Mouse (Mus musculus): ENCODE measurements around the gene Jup. TPM values are rescaled to one million over a fixed set of nuclear protein-coding genes. Genes with fewer than 3 reads are reported as not detected.

The Jup gene
- polyA plus RNA-seq, 1 experiment from 2014 or later: 26.7 TPM

- Histone ChIP-seq H3K36me3 (ENCODE audit: control insufficient read depth, insufficient read depth, low read length) (no peaks in the 10 kb centered on the region; the same call in 1 of the 2 replicates), H3K9ac (ENCODE audit: low read depth, low read length) (no peak overlapping the region), H3K4me1 (replicated peaks; ENCODE audit: control insufficient read depth, insufficient read depth, low read length) (0 out of 2 replicates have a peak, but pooled peaks cover 2% of the 10 kb centered on the region), H3K27ac (ENCODE audit: low read depth, low read length) (no peak overlapping the region), H3K4me2 (replicated peaks; ENCODE audit: low read depth, low read length) (no peak overlapping the region), H3K9me3 (ENCODE audit: control insufficient read depth, low read length) (no peaks in the 10 kb centered on the region), H3K27me3 (ENCODE audit: control insufficient read depth, insufficient read depth, low read length) (no peaks in the 10 kb centered on the region), H3K4me3 (ENCODE audit: low read depth, low read length) (no peak overlapping the region)
- ATAC-seq (ENCODE audit: low FRiP score) (no peak), DNase-seq (ENCODE audit: low spot score) (no peak)
- 57% methylated on average over 14 of the region's 14 CpGs for WGBS
Measured at GRCm38 (mm10) chr11:100387589-100388375, 9.8 kb downstream of the Jup start.

GRCm38 (mm10) chr11:100387111-100387510 lies 10.5 kb downstream of the Jup start:
- Histone ChIP-seq H3K4me2 (replicated peaks; ENCODE audit: low read depth, low read length) (no peak overlapping the region), H3K27ac (ENCODE audit: low read depth, low read length) (no peak overlapping the region), H3K4me1 (replicated peaks; ENCODE audit: control insufficient read depth, insufficient read depth, low read length) (0 out of 2 replicates have a peak, but pooled peaks cover 2% of the 10 kb centered on the region), H3K9ac (ENCODE audit: low read depth, low read length) (no peak overlapping the region), H3K4me3 (ENCODE audit: low read depth, low read length) (no peak overlapping the region), H3K36me3 (ENCODE audit: control insufficient read depth, insufficient read depth, low read length) (no peaks in the 10 kb centered on the region; the same call in 1 of the 2 replicates), H3K27me3 (ENCODE audit: control insufficient read depth, insufficient read depth, low read length) (no peaks in the 10 kb centered on the region), H3K9me3 (ENCODE audit: control insufficient read depth, low read length) (no peaks in the 10 kb centered on the region)
- ATAC-seq (ENCODE audit: low FRiP score) (no peak), DNase-seq (ENCODE audit: low spot score) (no peak)
- WGBS: 89% methylated on average over 6 of the region's 6 CpGs

GRCm38 (mm10) chr11:100386586-100386985 lies 11.0 kb downstream of the Jup start:
- Histone ChIP-seq H3K4me1 (replicated peaks; ENCODE audit: control insufficient read depth, insufficient read depth, low read length) (0 out of 2 replicates have a peak, but pooled peaks cover 2% of the 10 kb centered on the region), H3K9ac (ENCODE audit: low read depth, low read length) (no peak overlapping the region), H3K4me3 (ENCODE audit: low read depth, low read length) (no peak overlapping the region), H3K36me3 (ENCODE audit: control insufficient read depth, insufficient read depth, low read length) (no peaks in the 10 kb centered on the region; the same call in 1 of the 2 replicates), H3K9me3 (ENCODE audit: control insufficient read depth, low read length) (no peaks in the 10 kb centered on the region), H3K27ac (ENCODE audit: low read depth, low read length) (no peak overlapping the region), H3K4me2 (replicated peaks; ENCODE audit: low read depth, low read length) (no peak overlapping the region), H3K27me3 (ENCODE audit: control insufficient read depth, insufficient read depth, low read length) (no peaks in the 10 kb centered on the region)
- WGBS: 48% methylated on average over 5 of the region's 5 CpGs
- no peak for DNase-seq (ENCODE audit: low spot score)
- no peak for ATAC-seq (ENCODE audit: low FRiP score)

GRCm38 (mm10) chr11:100385016-100385415 lies 12.5 kb downstream of the Jup start:
- ATAC-seq (ENCODE audit: low FRiP score) (no peak), DNase-seq (ENCODE audit: low spot score) (no peak)
- no peak overlapping the region for H3K4me2 ChIP-seq (replicated peaks; ENCODE audit: low read depth, low read length)
- H3K27me3 ChIP-seq (ENCODE audit: control insufficient read depth, insufficient read depth, low read length): no peaks in the 10 kb centered on the region
- no peaks in the 10 kb centered on the region for H3K9me3 ChIP-seq (ENCODE audit: control insufficient read depth, low read length)
- H3K4me1 ChIP-seq (replicated peaks; ENCODE audit: control insufficient read depth, insufficient read depth, low read length): 0 out of 2 replicates have a peak, but pooled peaks cover 2% of the 10 kb centered on the region
- 78% methylated on average over 3 of the region's 3 CpGs for WGBS
- H3K4me3 ChIP-seq (ENCODE audit: low read depth, low read length): no peak overlapping the region
- no peak overlapping the region for H3K9ac ChIP-seq (ENCODE audit: low read depth, low read length)
- H3K36me3 ChIP-seq (ENCODE audit: control insufficient read depth, insufficient read depth, low read length): no peaks in the 10 kb centered on the region; the same call in 1 of the 2 replicates
- no peak overlapping the region for H3K27ac ChIP-seq (ENCODE audit: low read depth, low read length)

GRCm38 (mm10) chr11:100382682-100383081 lies 14.9 kb downstream of the Jup start:
- Histone ChIP-seq H3K4me2 (replicated peaks; ENCODE audit: low read depth, low read length) (no peak overlapping the region), H3K27ac (ENCODE audit: low read depth, low read length) (no peak overlapping the region), H3K9ac (ENCODE audit: low read depth, low read length) (no peak overlapping the region), H3K9me3 (ENCODE audit: control insufficient read depth, low read length) (no peaks in the 10 kb centered on the region), H3K27me3 (ENCODE audit: control insufficient read depth, insufficient read depth, low read length) (no peaks in the 10 kb centered on the region), H3K36me3 (ENCODE audit: control insufficient read depth, insufficient read depth, low read length) (no peaks in the 10 kb centered on the region; the same call in 1 of the 2 replicates), H3K4me1 (replicated peaks; ENCODE audit: control insufficient read depth, insufficient read depth, low read length) (no peaks in the 10 kb centered on the region), H3K4me3 (ENCODE audit: low read depth, low read length) (no peak overlapping the region)
- DNase-seq (ENCODE audit: low spot score) (no peak), ATAC-seq (ENCODE audit: low FRiP score) (no peak)
- WGBS: 86% methylated on average over 6 of the region's 6 CpGs

GRCm38 (mm10) chr11:100379311-100379710 lies 18.3 kb downstream of the Jup start:
- Histone ChIP-seq H3K4me1 (replicated peaks; ENCODE audit: control insufficient read depth, insufficient read depth, low read length) (no peaks in the 10 kb centered on the region), H3K36me3 (ENCODE audit: control insufficient read depth, insufficient read depth, low read length) (no peaks in the 10 kb centered on the region; the same call in 1 of the 2 replicates), H3K27ac (ENCODE audit: low read depth, low read length) (no peak overlapping the region), H3K27me3 (ENCODE audit: control insufficient read depth, insufficient read depth, low read length) (no peaks in the 10 kb centered on the region), H3K4me2 (replicated peaks; ENCODE audit: low read depth, low read length) (no peak overlapping the region), H3K9ac (ENCODE audit: low read depth, low read length) (no peak overlapping the region), H3K9me3 (ENCODE audit: control insufficient read depth, low read length) (no peaks in the 10 kb centered on the region), H3K4me3 (ENCODE audit: low read depth, low read length) (no peak overlapping the region)
- no peak for ATAC-seq (ENCODE audit: low FRiP score)
- 96% methylated on average over 4 of the region's 4 CpGs for WGBS
- no peak for DNase-seq (ENCODE audit: low spot score)

GRCm38 (mm10) chr11:100378446-100378845 lies 19.1 kb downstream of the Jup start:
- Histone ChIP-seq H3K9me3 (ENCODE audit: control insufficient read depth, low read length) (no peaks in the 10 kb centered on the region), H3K4me3 (ENCODE audit: low read depth, low read length) (no peak overlapping the region), H3K4me1 (replicated peaks; ENCODE audit: control insufficient read depth, insufficient read depth, low read length) (no peaks in the 10 kb centered on the region), H3K27ac (ENCODE audit: low read depth, low read length) (no peak overlapping the region), H3K27me3 (ENCODE audit: control insufficient read depth, insufficient read depth, low read length) (no peaks in the 10 kb centered on the region), H3K4me2 (replicated peaks; ENCODE audit: low read depth, low read length) (no peak overlapping the region), H3K36me3 (ENCODE audit: control insufficient read depth, insufficient read depth, low read length) (no peaks in the 10 kb centered on the region; the same call in 1 of the 2 replicates), H3K9ac (ENCODE audit: low read depth, low read length) (no peak overlapping the region)
- no peak for DNase-seq (ENCODE audit: low spot score)
- ATAC-seq (ENCODE audit: low FRiP score): no peak
- 80% methylated on average over 5 of the region's 5 CpGs for WGBS

GRCm38 (mm10) chr11:100377989-100378388 lies 19.6 kb downstream of the Jup start:
- Histone ChIP-seq H3K27me3 (ENCODE audit: control insufficient read depth, insufficient read depth, low read length) (no peaks in the 10 kb centered on the region), H3K9me3 (ENCODE audit: control insufficient read depth, low read length) (no peaks in the 10 kb centered on the region), H3K4me3 (ENCODE audit: low read depth, low read length) (no peak overlapping the region), H3K4me2 (replicated peaks; ENCODE audit: low read depth, low read length) (no peak overlapping the region), H3K27ac (ENCODE audit: low read depth, low read length) (no peak overlapping the region), H3K9ac (ENCODE audit: low read depth, low read length) (no peak overlapping the region), H3K4me1 (replicated peaks; ENCODE audit: control insufficient read depth, insufficient read depth, low read length) (no peaks in the 10 kb centered on the region), H3K36me3 (ENCODE audit: control insufficient read depth, insufficient read depth, low read length) (no peaks in the 10 kb centered on the region; the same call in 1 of the 2 replicates)
- 94% methylated on average over 14 of the region's 14 CpGs for WGBS
- ATAC-seq (ENCODE audit: low FRiP score) (no peak), DNase-seq (ENCODE audit: low spot score) (no peak)
